ENCODE assay signal across 9 mouse cellular contexts in genomic region chr14:76556852-76557208, GRCm38 (mm10). TPM values are rescaled to one million over a fixed set of nuclear protein-coding genes. Genes with fewer than 3 reads are reported as not detected.
DNase-seq lines count a peak whose midpoint lies in the region; ATAC-seq and TF ChIP-seq lines count a peak whose summit lies in the region.
"Had no signal": no experiment of that assay in that cellular context is flagged by ENCODE, and none has a peak within 500 bp of the region (broad histone marks: within the 10 kb centered on the region; RNA-seq: fewer than 3 reads in every experiment).

TSS of gene Serp2 (minus strand) at chr14:76556889.

- no peaks in the 10 kb centered on the region for H3K9me3 ChIP-seq in heart, embryonic 12.5 days (replicated peaks)
- no peaks in the 10 kb centered on the region for H3K9me3 ChIP-seq in MEL (replicated peaks; ENCODE audit: insufficient read depth, low read length)
- no peaks in the 10 kb centered on the region for H3K9me3 ChIP-seq in heart, postnatal 0 days (replicated peaks; ENCODE audit: control insufficient read depth, low read length)
- no peaks in the 10 kb centered on the region for H3K9me3 ChIP-seq in liver, embryonic 12.5 days (replicated peaks)

- DNase-seq in heart, adult 8-10 months (ENCODE audit: low spot score) = no peak
- DNase-seq in MEL (ENCODE audit: low read depth, low spot score) (peak; percentile 12), MN1 (ENCODE audit: low spot score) (no peak)
- no peak for DNase-seq in heart, postnatal 0 days (ENCODE audit: low spot score)
- DNase-seq in ovary, adult 18-20 months (ENCODE audit: low spot score) = no peak
- DNase-seq in kidney, adult 9 months = no peak

- no peaks in the 10 kb centered on the region for H3K79me2 ChIP-seq in MEL (ENCODE audit: control insufficient read depth, insufficient read depth, low read length, poor library complexity)

- peak within 1 kb of the TSS; percentile 86 for H3K4me2 ChIP-seq in heart, embryonic 12.5 days
- H3K4me2 ChIP-seq in heart, postnatal 0 days (ENCODE audit: low read depth, low read length) = peak within 1 kb of the TSS; percentile 94
- H3K4me2 ChIP-seq in liver, embryonic 12.5 days = peak within 1 kb of the TSS; percentile 90

- H3K9ac ChIP-seq in heart, embryonic 12.5 days = peak within 1 kb of the TSS; percentile 72
- H3K9ac ChIP-seq in MEL (ENCODE audit: control insufficient read depth, low read depth, low read length, poor library complexity, severe bottlenecking) = no peak within 1 kb of the TSS
- H3K9ac ChIP-seq in heart, postnatal 0 days (replicated peaks; ENCODE audit: low read depth, low read length) = peak within 1 kb of the TSS; percentile 51
- H3K9ac ChIP-seq in liver, embryonic 12.5 days = peak within 1 kb of the TSS; percentile 66

- no peak for TF ChIP-seq CTCF in MEL (IDR thresholded peaks at IDR 0.05 in 2 of 3, conservative IDR thresholded peaks at IDR 0.05 in 1 of 3; ENCODE audit: control insufficient read depth in 1 of 3, insufficient read depth in 1 of 3, low read depth in 2 of 3, low read length in 3 of 3, poor library complexity in 1 of 3, severe bottlenecking in 1 of 3)
- TF ChIP-seq CTCF in heart, postnatal 0 days (IDR thresholded peaks at IDR 0.05; ENCODE audit: low read depth) = no peak

- H3K27ac ChIP-seq in heart, embryonic 12.5 days (ENCODE audit: poor library complexity, severe bottlenecking) = peak within 1 kb of the TSS; percentile 52
- no peak within 1 kb of the TSS for H3K27ac ChIP-seq in MEL (ENCODE audit: control insufficient read depth, low read depth, low read length)
- peak within 1 kb of the TSS; percentile 27; the same call in 1 of the 2 replicates for H3K27ac ChIP-seq in heart, postnatal 0 days (ENCODE audit: low read depth)
- no peak within 1 kb of the TSS for H3K27ac ChIP-seq in liver, embryonic 12.5 days

- TF ChIP-seq EP300 in MEL (IDR thresholded peaks at IDR 0.05; ENCODE audit: low read depth in 1 of 2, low read length in 2 of 2) = no peak
- no peak for TF ChIP-seq EP300 in heart, postnatal 0 days (IDR thresholded peaks at IDR 0.05; ENCODE audit: low read depth)

- no peak for TF ChIP-seq POLR2A in MEL (IDR thresholded peaks at IDR 0.05; ENCODE audit: control insufficient read depth in 1 of 2, insufficient read depth in 1 of 2, low read depth in 1 of 2, low read length in 2 of 2, poor library complexity in 1 of 2)

- peak within 1 kb of the TSS; percentile 64 for H3K4me3 ChIP-seq in heart, embryonic 12.5 days
- peak within 1 kb of the TSS; percentile 23 to 45; a peak in 3 of 4 replicates for H3K4me3 ChIP-seq in MEL (ENCODE audit: control insufficient read depth in 1 of 2, insufficient read depth in 1 of 2, low read depth in 2 of 2, low read length in 2 of 2)
- H3K4me3 ChIP-seq in heart, postnatal 0 days (ENCODE audit: low read depth, low read length) = peak within 1 kb of the TSS; percentile 54
- H3K4me3 ChIP-seq in liver, embryonic 12.5 days = peak within 1 kb of the TSS; percentile 63

- H3K4me1 ChIP-seq in heart, embryonic 12.5 days (replicated peaks) = peaks cover 40% of the 10 kb centered on the region
- H3K4me1 ChIP-seq in MEL (ENCODE audit: control insufficient read depth in 1 of 2, insufficient read depth in 2 of 2, low read length in 2 of 2) = peaks cover 0 to 8% of the 10 kb centered on the region in 2 experiments; a peak in 2 of 4 replicates
- H3K4me1 ChIP-seq in heart, postnatal 0 days (ENCODE audit: control insufficient read depth, insufficient read depth) = 0 out of 2 replicates have a peak, but pooled peaks cover 14% of the 10 kb centered on the region
- peaks cover 33% of the 10 kb centered on the region for H3K4me1 ChIP-seq in liver, embryonic 12.5 days

- ATAC-seq in heart, embryonic 12.5 days (ENCODE audit: insufficient number of reproducible peaks, low FRiP score) = peak; percentile 30
- no peak; the same call in 1 of the 2 replicates for ATAC-seq in heart, postnatal 0 days (ENCODE audit: insufficient read depth, low read depth)
- peak; percentile 57 for ATAC-seq in liver, embryonic 12.5 days

- WGBS in heart, embryonic 12.5 days = 10% methylated on average over 17 of the region's 17 CpGs
- 12% methylated on average over 17 of the region's 17 CpGs for WGBS in heart, postnatal 0 days
- 9% methylated on average over 17 of the region's 17 CpGs for WGBS in liver, embryonic 12.5 days (ENCODE audit: insufficient replicate concordance)

- H3K27me3 ChIP-seq in heart, embryonic 12.5 days (replicated peaks) = no peaks in the 10 kb centered on the region
- peaks cover 16 to 18% of the 10 kb centered on the region in 2 experiments for H3K27me3 ChIP-seq in MEL (ENCODE audit: control insufficient read depth in 1 of 2, insufficient read depth in 2 of 2, low read length in 2 of 2)
- H3K27me3 ChIP-seq in heart, postnatal 0 days (ENCODE audit: control insufficient read depth, insufficient read depth, low read length) = peaks cover 9% of the 10 kb centered on the region; the same call in 1 of the 2 replicates
- H3K27me3 ChIP-seq in liver, embryonic 12.5 days (replicated peaks) = peaks cover 60% of the 10 kb centered on the region

- H3K36me3 ChIP-seq in heart, embryonic 12.5 days = no peaks in the 10 kb centered on the region
- no peaks in the 10 kb centered on the region for H3K36me3 ChIP-seq in MEL (ENCODE audit: control insufficient read depth in 1 of 2, insufficient read depth in 2 of 2, low read length in 2 of 2)
- H3K36me3 ChIP-seq in heart, postnatal 0 days (replicated peaks; ENCODE audit: control insufficient read depth, insufficient read depth, low read length) = no peaks in the 10 kb centered on the region
- no peaks in the 10 kb centered on the region for H3K36me3 ChIP-seq in liver, embryonic 12.5 days
- H3K36me3 ChIP-seq: G1E had no signal

- no peak for TF ChIP-seq RAD21 in MEL (IDR thresholded peaks at IDR 0.05; ENCODE audit: low read depth, low read length)

TF ChIP-seq in MEL, 35 proteins besides CTCF, POLR2A, EP300 and RAD21:
- TF ChIP-seq CHD2 (IDR thresholded peaks at IDR 0.05; ENCODE audit: low read length) (no peak), MYB (IDR thresholded peaks at IDR 0.05; ENCODE audit: low read depth, low read length) (no peak), TAL1 (IDR thresholded peaks at IDR 0.05; ENCODE audit: low read length) (no peak), POLR2AphosphoS5 (IDR thresholded peaks at IDR 0.05; ENCODE audit: borderline replicate concordance, low read depth, low read length) (no peak), RCOR1 (IDR thresholded peaks at IDR 0.05; ENCODE audit: low read depth, low read length) (no peak), USF1 (IDR thresholded peaks at IDR 0.05; ENCODE audit: low read depth, low read length) (no peak)

RNA-seq across cellular contexts. Expression of gene Serp2, which starts in this region (rescaled TPM):
- 18.5 and 18.8 TPM in 2 replicates for polyA plus RNA-seq in heart, embryonic 12.5 days (2016; fragmentation: Nextera tagmentation; extraction: Ambion mirVana)
- total RNA-seq in heart, adult 8-10 months (2022) = 1 to 10 TPM in 1 of 4 experiments, under 1 TPM in 1, not detected in 2; 0.54 to 1.0 TPM
- total RNA-seq in MEL (2012; rRNA removed) = 0.26 and 0.42 TPM in 2 replicates
- under 1 TPM in 1 of 2 experiments, not detected in 1; 0.56 TPM for polyA plus RNA-seq in MEL (2012; ENCODE audit: insufficient read depth in 1 of 2, insufficient read length in 2 of 2, low read depth in 1 of 2, low replicate concordance in 2 of 2, missing spikeins in 1 of 2)
- 0.54 and 7.2 TPM in 2 replicates for total RNA-seq in heart, postnatal 0 days (2014; rRNA removed; ENCODE audit: low replicate concordance)
- 2.3 and 3.1 TPM in 2 replicates for polyA plus RNA-seq in heart, postnatal 0 days (2015; fragmentation: Nextera tagmentation; extraction: Ambion mirVana)
- 2.2 and 2.9 TPM in 2 replicates for polyA plus RNA-seq in liver, embryonic 12.5 days (2016; fragmentation: Nextera tagmentation; extraction: Ambion mirVana)
- total RNA-seq: G1E had no signal
- polyA plus RNA-seq: G1E had no signal

Comparison
In these comparisons a context has a peak if more than half of its experiments do, and no peak if none do; other contexts are left out.
1. Peak in DNase-seq and H3K4me3 ChIP-seq in MEL; RNA of the gene not detected or under 1 TPM.
2. H3K27ac ChIP-seq: peak in heart, embryonic 12.5 days (single experiment) and heart, postnatal 0 days (single experiment); none in MEL (single experiment) and liver, embryonic 12.5 days (single experiment).
3. Peak in every context shown above with its lines, with median percentiles within 50 percentile points of each other: H3K4me2 ChIP-seq and H3K4me3 ChIP-seq.